Mouse (Mus musculus): Measurements from ENCODE around the gene Csf2ra. TPM values are rescaled to one million over a fixed set of nuclear protein-coding genes. Genes with fewer than 3 reads are reported as not detected.
"Not testable (repeated sequence)": the region's sequence is repeated elsewhere in the genome, so short reads cannot be mapped to it uniquely, and the experiment has no call there.

Csf2ra gene
- total RNA-seq, 4 experiments from 2014 or later, result 19.9 to 83.7 (median 41.9) TPM

- DNase-seq, result peak; percentile 25
Measured at GRCm38 (mm10) chr19:61224678-61225525, 3.3 kb downstream of the Csf2ra start.

- DNase-seq, result no peak
Measured at GRCm38 (mm10) chr19:61223706-61224328, 4.4 kb downstream of the Csf2ra start.

- peak; percentile 40 for DNase-seq
Measured at GRCm38 (mm10) chr19:61207506-61207905, 20.7 kb downstream of the Csf2ra start.

- DNase-seq, result no peak
Measured at GRCm38 (mm10) chr19:61199836-61200235, 28.4 kb downstream of the Csf2ra start.

GRCm38 (mm10) chr19:61199316-61199715 lies 28.9 kb downstream of the Csf2ra start:
- peak; percentile 81 for DNase-seq

GRCm38 (mm10) chr19:61183590-61183989 lies 44.6 kb downstream of the Csf2ra start, which contains the start of gene Gm6020:
Gm6020 (plus strand) TSS chr19:61183890.
- not testable (repeated sequence) for DNase-seq

GRCm38 (mm10) chr19:61175756-61176324 lies 52.4 kb downstream of the Csf2ra start, which contains the start of gene Gm7102:
Gm7102 (minus strand) TSS chr19:61176309.
- DNase-seq, result no peak

Other genes starting within 250 kb of the Csf2ra start
- 100 to 1,000 TPM in 1 of 4 experiments, 10 to 100 TPM in 3; 52.7 to 114 (median 73.4) TPM for gene Zfp950, start 87.6 kb downstream of the Csf2ra start, total RNA-seq (2022)
- gene Gm7102, start 52.1 kb downstream of the Csf2ra start, total RNA-seq (2022), result under 1 TPM in 1 of 4 experiments, not detected in 3; 0.43 TPM
- gene Gm6020, start 44.5 kb downstream of the Csf2ra start, total RNA-seq (2022), result not detected
- not detected for gene Gm21060, start 68.6 kb upstream of the Csf2ra start, total RNA-seq (2022)